Mouse (Mus musculus) lung, adult 2 months (tissue): ENCODE results near the gene Ano10. TPM values are rescaled to one million over a fixed set of nuclear protein-coding genes. Genes with fewer than 3 reads are reported as not detected.

Experiments used
- DNase-seq: peaks from one replicate; pipeline ENCODE4 v3.0.0; 2022
- H3K4me1 ChIP-seq: fragments of 200-500 bp; 2 replicates; pipeline ENCODE4 v1.6.1; 2011; ENCODE audit warnings: low read length; ENCODE audit not compliant: control insufficient read depth, insufficient read depth
- H3K4me3 ChIP-seq: fragments of 200-500 bp; replicated peaks from 2 replicates; pipeline ENCODE3; 2011; ENCODE audit warnings: low read depth, mild to moderate bottlenecking, control low read depth, low read length; ENCODE audit errors: extremely low read depth
- CTCF ChIP-seq: fragments of 200-500 bp; IDR thresholded peaks from 2 replicates; pipeline ENCODE4 v1.5.1; 2011; ENCODE audit warnings: mild to moderate bottlenecking, low read length, control low read depth; ENCODE audit not compliant: insufficient read depth
- POLR2A ChIP-seq: fragments of 200-500 bp; IDR thresholded peaks from 2 replicates; pipeline ENCODE4 v1.6.1; 2011; ENCODE audit warnings: low read depth, mild to moderate bottlenecking, control low read depth, low read length, borderline replicate concordance; ENCODE audit errors: extremely low read depth
- WGBS: fragments of 180-500 bp; shearing (Covaris S2); methylation state at CpG from one replicate; pipeline ENCODE4 v1.1.7; 2018; 5-methylcytosine and 5-hydroxymethylcytosine counted together
- polyA plus RNA-seq: library from polyadenylated mRNA; depleted of rRNA; stranded (reverse); fragments of >200 nt; gene quantifications from 2 replicates; pipeline ENCODE4 v1.2.3, GENCODE M21; 2012

Gene Ano10
- polyA plus RNA-seq, 1 experiment = 50.6 TPM

- 84% methylated on average over 2 of the region's 2 CpGs for WGBS
These were observed 17.6 kb downstream of the Ano10 start for GRCm38 (mm10) chr9:122276665-122277064.

DNA sequence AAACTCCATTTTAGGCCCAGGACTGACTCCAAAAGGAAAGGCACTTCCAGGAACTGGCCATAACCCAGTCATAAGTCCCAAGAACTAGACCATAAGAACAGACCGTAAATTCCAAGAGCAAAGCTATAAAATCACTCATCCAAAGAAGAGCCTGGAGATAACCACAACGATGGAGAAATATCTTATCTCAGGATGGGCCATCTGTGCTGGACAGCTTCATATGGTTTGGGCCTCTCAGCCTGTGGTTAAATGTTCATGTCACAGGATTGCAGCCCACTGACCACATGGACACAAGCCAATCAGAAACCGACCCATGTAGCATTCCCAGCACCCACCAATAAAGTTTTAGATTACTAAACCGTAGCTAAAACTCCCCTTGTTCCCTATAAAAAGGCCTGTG, 18.1 kb downstream of the Ano10 start:
- TF ChIP-seq CTCF (no peak), POLR2A (no peak)

More at GRCm38 (mm10) chr9:122276665-122277064, 17.6 kb downstream of the Ano10 start:
- DNase-seq = no peak
- Histone ChIP-seq H3K4me3 (no peak overlapping the region), H3K4me1 (no peaks in the 10 kb centered on the region)
- no peak for TF ChIP-seq POLR2A
- no peak for TF ChIP-seq CTCF

DNA sequence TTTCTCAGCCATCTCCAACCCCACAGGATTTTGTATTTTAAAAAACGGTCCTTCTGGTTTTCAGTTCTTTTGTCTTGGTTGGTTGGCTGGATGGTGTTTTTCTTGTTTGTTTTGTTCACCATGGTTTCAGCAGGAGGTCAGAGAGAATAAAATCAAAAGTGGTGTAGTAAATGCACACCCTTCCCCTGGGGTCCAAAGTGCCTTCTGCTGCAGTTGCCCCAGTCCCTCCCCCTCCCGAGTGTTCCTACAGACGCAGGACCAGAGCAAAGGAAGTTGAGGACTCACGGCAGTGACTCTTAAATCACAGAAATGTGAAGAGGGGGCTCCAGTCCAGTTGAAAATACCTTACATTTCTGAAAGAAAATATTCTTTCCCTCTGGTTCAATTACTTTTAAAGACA, 19.9 kb downstream of the Ano10 start:
- Histone ChIP-seq H3K4me1 (no peaks in the 10 kb centered on the region), H3K4me3 (no peak overlapping the region)
- TF ChIP-seq CTCF (no peak), POLR2A (no peak)
- 74% methylated on average over 4 of the region's 4 CpGs for WGBS
- DNase-seq = no peak

More for the DNA sequence above, 18.1 kb downstream of the Ano10 start:
- no peak overlapping the region for H3K4me3 ChIP-seq
- no peak for DNase-seq
- H3K4me1 ChIP-seq = no peaks in the 10 kb centered on the region
- 93% methylated on average over 4 of the region's 4 CpGs for WGBS

- TF ChIP-seq POLR2A = no peak
- TF ChIP-seq CTCF = no peak
- 70% methylated on average over 4 of the region's 4 CpGs for WGBS
- H3K4me1 ChIP-seq = no peaks in the 10 kb centered on the region
- DNase-seq = no peak
- no peak overlapping the region for H3K4me3 ChIP-seq
These were observed 20.3 kb downstream of the Ano10 start for GRCm38 (mm10) chr9:122273879-122274278.

GRCm38 (mm10) chr9:122271866-122272265, 22.4 kb downstream of the Ano10 start:
- Histone ChIP-seq H3K4me1 (no peaks in the 10 kb centered on the region), H3K4me3 (no peak overlapping the region)
- WGBS = 56% methylated on average over 4 of the region's 4 CpGs
- DNase-seq = no peak
- no peak for TF ChIP-seq CTCF
- TF ChIP-seq POLR2A = no peak

GRCm38 (mm10) chr9:122271318-122271717, 22.9 kb downstream of the Ano10 start:
- DNase-seq = no peak
- no peaks in the 10 kb centered on the region for H3K4me1 ChIP-seq
- WGBS = 97% methylated on average over 3 of the region's 3 CpGs
- TF ChIP-seq POLR2A = no peak
- TF ChIP-seq CTCF = no peak
- H3K4me3 ChIP-seq = no peak overlapping the region

DNA sequence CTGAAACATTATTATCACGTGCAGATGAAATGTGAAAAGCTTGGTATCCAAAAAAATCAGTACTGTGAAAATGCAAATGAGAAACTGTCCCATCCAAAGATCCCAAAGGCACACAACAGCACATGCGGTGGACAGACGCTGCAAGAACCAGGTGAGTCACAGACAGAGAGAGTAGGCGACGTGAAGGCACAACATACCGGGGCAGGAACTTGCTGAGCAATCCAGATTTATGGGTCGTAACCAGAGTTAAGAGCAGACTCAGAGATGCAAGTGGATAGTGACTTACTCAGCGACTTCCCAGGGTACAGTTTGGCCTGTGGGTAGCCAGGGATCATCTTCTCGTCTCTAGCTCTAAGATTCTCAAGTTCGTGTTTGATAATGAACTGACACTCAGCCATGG, 23.3 kb downstream of the Ano10 start:
- WGBS = 89% methylated on average over 10 of the region's 10 CpGs
- H3K4me3 ChIP-seq = no peak overlapping the region
- H3K4me1 ChIP-seq = no peaks in the 10 kb centered on the region
- no peak for DNase-seq
- TF ChIP-seq POLR2A (no peak), CTCF (no peak)

GRCm38 (mm10) chr9:122269256-122270041, 24.8 kb downstream of the Ano10 start:
- TF ChIP-seq CTCF (no peak), POLR2A (no peak)
- Histone ChIP-seq H3K4me1 (no peaks in the 10 kb centered on the region), H3K4me3 (no peak overlapping the region)
- DNase-seq = no peak
- WGBS = 87% methylated on average over 3 of the region's 3 CpGs

GRCm38 (mm10) chr9:122265526-122266210, 28.6 kb downstream of the Ano10 start:
- TF ChIP-seq POLR2A (no peak), CTCF (no peak)
- WGBS = 81% methylated on average over 10 of the region's 10 CpGs
- no peak for DNase-seq
- Histone ChIP-seq H3K4me3 (no peak overlapping the region), H3K4me1 (no peaks in the 10 kb centered on the region)

DNA sequence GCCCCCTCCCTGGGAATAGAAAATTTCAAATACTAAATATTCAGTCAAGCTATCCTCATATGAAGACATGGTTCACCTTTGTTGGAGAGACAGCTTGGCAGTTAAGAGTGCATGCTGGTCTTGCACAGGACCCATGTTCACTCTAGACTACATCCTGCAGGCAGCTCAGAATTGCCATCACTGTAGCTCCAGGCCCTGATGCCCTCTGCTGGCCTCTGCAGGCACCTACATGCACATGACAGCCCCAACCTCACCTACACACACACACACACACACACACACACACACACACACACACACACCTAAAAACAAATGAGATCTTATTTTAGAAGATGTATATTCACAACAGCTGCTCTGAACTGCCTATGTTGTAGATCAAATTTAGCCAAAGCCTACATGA, 31.1 kb downstream of the Ano10 start:
- H3K4me3 ChIP-seq = no peak overlapping the region
- TF ChIP-seq CTCF (0 out of 2 replicates have a peak, but pooled peaks have one; percentile 23), POLR2A (no peak)

More for the DNA sequence above, 31.1 kb downstream of the Ano10 start:
- H3K4me1 ChIP-seq = no peaks in the 10 kb centered on the region
- DNase-seq = no peak
